Mouse (Mus musculus) hindbrain, embryonic 11.5 days (tissue): ENCODE results near the gene Nrd1. TPM values are rescaled to one million over a fixed set of nuclear protein-coding genes. Genes with fewer than 3 reads are reported as not detected.

Source experiments
- ATAC-seq: fragments of 200-750 bp; cut with Nextera tagmentation; 2 replicates; pipeline ENCODE4 v1.8.0; 2017; ENCODE audit warnings: mild to moderate bottlenecking, moderate TSS enrichment, moderate library complexity; ENCODE audit not compliant: low FRiP score
- DNase-seq: peaks from one replicate; pipeline ENCODE4 v3.0.0-alpha.2; 2015; ENCODE audit warnings: low spot score
- H3K27ac ChIP-seq: fragments of 300-500 bp; sonication (generic); 2 replicates; pipeline ENCODE4 v1.5.1; 2014; ENCODE audit warnings: mild to moderate bottlenecking, low read depth, low read length
- H3K27me3 ChIP-seq: fragments of 300-500 bp; sonication (generic); 2 replicates; pipeline ENCODE4 v1.6.1; 2014; ENCODE audit warnings: mild to moderate bottlenecking, low read length, moderate library complexity, mixed read lengths; ENCODE audit not compliant: control insufficient read depth, insufficient read depth
- H3K36me3 ChIP-seq: fragments of 300-500 bp; sonication (generic); 2 replicates; pipeline ENCODE4 v1.6.1; 2014; ENCODE audit warnings: mild to moderate bottlenecking, low read length, moderate library complexity, mixed read lengths; ENCODE audit not compliant: control insufficient read depth, insufficient read depth
- H3K4me1 ChIP-seq: fragments of 300-500 bp; sonication (generic); replicated peaks from 2 replicates; pipeline ENCODE4 v1.6.1; 2014; ENCODE audit warnings: low read length, mixed read lengths; ENCODE audit not compliant: control insufficient read depth, insufficient read depth
- H3K4me2 ChIP-seq: fragments of 300-500 bp; sonication (generic); replicated peaks from 2 replicates; pipeline ENCODE4 v1.6.1; 2014; ENCODE audit warnings: mild to moderate bottlenecking, low read depth, low read length
- H3K4me3 ChIP-seq: fragments of 300-500 bp; sonication (generic); 2 replicates; pipeline ENCODE4 v1.5.1; 2014; ENCODE audit warnings: low read depth, low read length
- H3K9ac ChIP-seq: fragments of 300-500 bp; sonication (generic); 2 replicates; pipeline ENCODE4 v1.6.1; 2014; ENCODE audit warnings: low read depth, low read length
- H3K9me3 ChIP-seq: fragments of 300-500 bp; sonication (generic); 2 replicates; pipeline ENCODE4 v1.6.1; 2016; ENCODE audit warnings: low read length; ENCODE audit not compliant: control insufficient read depth
- WGBS: fragments of 180-500 bp; shearing (Covaris S2); extraction: QIAGEN DNeasy Blood & Tissue Kit; methylation state at CpG from one replicate; pipeline ENCODE4 v1.1.7; 2014; 5-methylcytosine and 5-hydroxymethylcytosine counted together
- polyA plus RNA-seq: library from polyadenylated mRNA; unstranded; fragments of >200 nt; fragmentation: Nextera tagmentation; extraction: Ambion mirVana; gene quantifications from 2 replicates; pipeline ENCODE4 v1.2.1, GENCODE M21; 2014

Nrd1 gene
- polyA plus RNA-seq, 1 experiment from 2014 or later, result 82.5 TPM

GRCm38 (mm10) chr4:109014091-109014490, 13.6 kb downstream of the Nrd1 start:
- Histone ChIP-seq H3K4me3 (no peak overlapping the region), H3K4me2 (no peak overlapping the region), H3K9ac (no peak overlapping the region), H3K27ac (no peak overlapping the region), H3K27me3 (no peaks in the 10 kb centered on the region), H3K36me3 (no peaks in the 10 kb centered on the region), H3K9me3 (no peaks in the 10 kb centered on the region), H3K4me1 (no peaks in the 10 kb centered on the region)
- no peak for DNase-seq
- WGBS, result 88% methylated on average over 4 of the region's 4 CpGs
- no peak for ATAC-seq

- H3K36me3 ChIP-seq, result no peaks in the 10 kb centered on the region
Measured at GRCm38 (mm10) chr4:109017441-109017840, 17.0 kb downstream of the Nrd1 start.

GRCm38 (mm10) chr4:109019301-109019700, 18.8 kb downstream of the Nrd1 start:
- Histone ChIP-seq H3K36me3 (no peaks in the 10 kb centered on the region), H3K4me3 (no peak overlapping the region), H3K4me2 (no peak overlapping the region), H3K9me3 (no peaks in the 10 kb centered on the region), H3K27ac (no peak overlapping the region), H3K27me3 (no peaks in the 10 kb centered on the region), H3K9ac (no peak overlapping the region), H3K4me1 (no peaks in the 10 kb centered on the region)
- no peak for DNase-seq
- ATAC-seq, result no peak
- 78% methylated on average over 4 of the region's 4 CpGs for WGBS

More at GRCm38 (mm10) chr4:109017441-109017840, 17.0 kb downstream of the Nrd1 start:
- ATAC-seq, result no peak
- Histone ChIP-seq H3K4me1 (no peaks in the 10 kb centered on the region), H3K4me3 (no peak overlapping the region), H3K4me2 (no peak overlapping the region), H3K9ac (no peak overlapping the region), H3K27ac (no peak overlapping the region), H3K27me3 (no peaks in the 10 kb centered on the region), H3K9me3 (no peaks in the 10 kb centered on the region)
- WGBS, result 70% methylated on average over 7 of the region's 7 CpGs
- DNase-seq, result no peak

GRCm38 (mm10) chr4:109021976-109022375, 21.5 kb downstream of the Nrd1 start:
- no peak for DNase-seq
- Histone ChIP-seq H3K27me3 (no peaks in the 10 kb centered on the region), H3K4me3 (no peak overlapping the region), H3K27ac (no peak overlapping the region), H3K36me3 (no peaks in the 10 kb centered on the region), H3K9me3 (no peaks in the 10 kb centered on the region), H3K4me1 (no peaks in the 10 kb centered on the region), H3K4me2 (no peak overlapping the region), H3K9ac (no peak overlapping the region)
- WGBS, result 89% methylated on average over 1 of the region's 1 CpGs
- ATAC-seq, result no peak

- WGBS, result 61% methylated on average over 3 of the region's 3 CpGs
- ATAC-seq (no peak), DNase-seq (no peak)
- Histone ChIP-seq H3K9me3 (no peaks in the 10 kb centered on the region), H3K36me3 (0 out of 2 replicates have a peak, but pooled peaks cover 2% of the 10 kb centered on the region), H3K4me3 (no peak overlapping the region), H3K4me2 (no peak overlapping the region), H3K4me1 (no peaks in the 10 kb centered on the region), H3K9ac (no peak overlapping the region), H3K27me3 (no peaks in the 10 kb centered on the region), H3K27ac (no peak overlapping the region)
Measured at GRCm38 (mm10) chr4:109025061-109025460, 24.6 kb downstream of the Nrd1 start.

- ATAC-seq, result no peak
- WGBS, result 65% methylated on average over 3 of the region's 3 CpGs
Measured at GRCm38 (mm10) chr4:109026543-109026942, 26.1 kb downstream of the Nrd1 start.

GRCm38 (mm10) chr4:109029857-109030256, 29.4 kb downstream of the Nrd1 start:
- no peak overlapping the region for H3K27ac ChIP-seq
- H3K4me3 ChIP-seq, result no peak overlapping the region
- no peak overlapping the region for H3K4me2 ChIP-seq
- DNase-seq (no peak), ATAC-seq (no peak)
- no peaks in the 10 kb centered on the region for H3K27me3 ChIP-seq
- no peaks in the 10 kb centered on the region for H3K4me1 ChIP-seq
- 0 out of 2 replicates have a peak, but pooled peaks cover 2% of the 10 kb centered on the region for H3K36me3 ChIP-seq
- H3K9ac ChIP-seq, result no peak overlapping the region
- 92% methylated on average over 2 of the region's 2 CpGs for WGBS
- no peaks in the 10 kb centered on the region for H3K9me3 ChIP-seq

More at GRCm38 (mm10) chr4:109026543-109026942, 26.1 kb downstream of the Nrd1 start:
- no peak overlapping the region for H3K4me2 ChIP-seq
- no peak for DNase-seq
- H3K4me1 ChIP-seq, result no peaks in the 10 kb centered on the region
- H3K27ac ChIP-seq, result no peak overlapping the region
- H3K4me3 ChIP-seq, result no peak overlapping the region
- no peaks in the 10 kb centered on the region for H3K9me3 ChIP-seq
- no peak overlapping the region for H3K9ac ChIP-seq
- no peaks in the 10 kb centered on the region for H3K27me3 ChIP-seq
- H3K36me3 ChIP-seq, result 0 out of 2 replicates have a peak, but pooled peaks cover 2% of the 10 kb centered on the region

GRCm38 (mm10) chr4:109030266-109030665, 29.8 kb downstream of the Nrd1 start:
- DNase-seq (no peak), ATAC-seq (no peak)
- Histone ChIP-seq H3K36me3 (0 out of 2 replicates have a peak, but pooled peaks cover 2% of the 10 kb centered on the region), H3K4me1 (no peaks in the 10 kb centered on the region), H3K27ac (no peak overlapping the region), H3K9me3 (no peaks in the 10 kb centered on the region), H3K4me3 (no peak overlapping the region), H3K4me2 (no peak overlapping the region), H3K27me3 (no peaks in the 10 kb centered on the region), H3K9ac (no peak overlapping the region)
- WGBS, result 97% methylated on average over 2 of the region's 2 CpGs

GRCm38 (mm10) chr4:109036327-109036726, 35.9 kb downstream of the Nrd1 start:
- Histone ChIP-seq H3K9ac (no peak overlapping the region), H3K27ac (no peak overlapping the region), H3K36me3 (peaks cover 5% of the 10 kb centered on the region; the same call in 1 of the 2 replicates)

More at GRCm38 (mm10) chr4:109036327-109036726, 35.9 kb downstream of the Nrd1 start:
- H3K4me1 ChIP-seq, result no peaks in the 10 kb centered on the region
- H3K4me3 ChIP-seq, result no peak overlapping the region
- H3K9me3 ChIP-seq, result no peaks in the 10 kb centered on the region
- H3K4me2 ChIP-seq, result no peak overlapping the region
- no peaks in the 10 kb centered on the region for H3K27me3 ChIP-seq
- DNase-seq, result peak; percentile 74
- ATAC-seq, result no peak
